ENCODE assay signal across 8 mouse cellular contexts in the genomic region with DNA sequence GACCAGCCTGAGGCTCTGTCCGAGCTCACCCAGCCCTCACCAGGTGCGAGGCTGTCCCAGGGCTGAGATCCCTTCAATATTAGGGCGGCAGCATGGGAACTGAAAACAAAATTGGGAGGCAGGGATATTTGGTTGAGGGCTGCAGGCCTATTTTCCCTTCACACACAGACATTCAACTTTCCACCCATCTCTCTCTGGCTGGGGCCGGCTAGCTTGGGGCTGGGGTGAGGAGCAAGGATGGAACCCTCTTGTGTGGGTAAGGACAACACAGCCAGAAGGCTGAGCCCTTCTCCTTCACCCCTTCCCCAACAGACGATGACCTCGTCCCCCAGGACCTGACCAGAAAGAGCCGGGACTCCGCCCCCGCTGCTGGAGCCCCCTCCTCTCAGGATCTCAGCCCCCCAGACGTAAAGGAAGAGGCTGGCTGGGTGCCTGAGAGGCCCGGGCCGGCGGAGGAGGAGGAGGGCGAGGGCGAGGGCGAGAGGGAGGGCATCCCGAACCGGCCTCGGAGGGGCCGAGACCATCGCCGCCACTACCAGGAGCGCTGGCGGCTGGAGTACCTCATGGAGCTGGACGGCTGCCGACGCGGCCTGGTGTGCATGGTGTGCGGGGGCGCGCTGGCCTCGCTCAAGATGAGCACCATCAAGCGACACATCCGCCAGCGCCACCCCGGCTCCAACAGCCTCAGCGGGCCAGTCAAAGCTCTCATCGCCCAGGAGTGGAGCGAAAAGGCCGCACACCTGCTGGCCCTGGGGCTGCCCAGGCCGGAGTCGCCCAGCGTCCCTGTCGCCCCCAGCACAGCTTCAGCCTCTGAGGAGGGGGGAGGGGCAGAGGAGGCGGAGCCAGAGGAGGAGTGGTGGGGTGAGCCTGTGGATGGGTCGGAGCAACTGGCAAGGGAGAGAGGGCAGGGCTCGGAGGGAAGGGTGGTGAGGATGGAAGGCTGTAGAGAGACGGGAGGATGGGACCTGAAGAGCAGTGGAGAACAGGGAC. TPM values are rescaled to one million over a fixed set of nuclear protein-coding genes. Genes with fewer than 3 reads are reported as not detected.
A peak's percentile ranks its signal among the peaks of the same experiment; 100 is the strongest.
DNase-seq lines count a peak whose midpoint lies in the region; ATAC-seq lines count a peak whose summit lies in the region.

No protein-coding gene starts in this region.

- H3K27me3 ChIP-seq in embryonic facial prominence, embryonic 12.5 days: no peaks in the 10 kb centered on the region
- H3K27me3 ChIP-seq in heart, embryonic 11.5 days (ENCODE audit: control insufficient read depth, insufficient read depth, low read length): no peaks in the 10 kb centered on the region
- peaks cover 8% of the 10 kb centered on the region for H3K27me3 ChIP-seq in liver, embryonic 13.5 days
- no peaks in the 10 kb centered on the region for H3K27me3 ChIP-seq in neural tube, embryonic 15.5 days (replicated peaks)

- no peaks in the 10 kb centered on the region for H3K9me3 ChIP-seq in embryonic facial prominence, embryonic 12.5 days
- H3K9me3 ChIP-seq in heart, embryonic 11.5 days (replicated peaks; ENCODE audit: control insufficient read depth, low read length): no peaks in the 10 kb centered on the region
- H3K9me3 ChIP-seq in liver, embryonic 13.5 days (replicated peaks): no peaks in the 10 kb centered on the region
- H3K9me3 ChIP-seq in neural tube, embryonic 15.5 days (replicated peaks): no peaks in the 10 kb centered on the region

- peak; percentile 11; the same call in 1 of the 2 replicates for ATAC-seq in embryonic facial prominence, embryonic 12.5 days (ENCODE audit: insufficient number of reproducible peaks, insufficient read depth, low FRiP score, low TSS enrichment)
- ATAC-seq in heart, embryonic 11.5 days (replicated peaks; ENCODE audit: insufficient number of reproducible peaks, low FRiP score, low TSS enrichment): peak; percentile 28; the same call in 1 of the 2 replicates
- no peak for ATAC-seq in liver, embryonic 13.5 days (ENCODE audit: low read depth)
- peak; percentile 39 for ATAC-seq in neural tube, embryonic 15.5 days (ENCODE audit: low FRiP score)
- ATAC-seq in erythroblast, adult 5-6 weeks (replicated peaks; ENCODE audit: low FRiP score, poor library complexity, severe bottlenecking): no peak

- peak overlapping the region; percentile 54 for H3K9ac ChIP-seq in embryonic facial prominence, embryonic 12.5 days
- peak overlapping the region; percentile 60 for H3K9ac ChIP-seq in heart, embryonic 11.5 days (ENCODE audit: low read depth, low read length)
- H3K9ac ChIP-seq in liver, embryonic 13.5 days: no peak overlapping the region; the same call in 1 of the 2 replicates
- peak overlapping the region; percentile 57 for H3K9ac ChIP-seq in neural tube, embryonic 15.5 days (replicated peaks)

- H3K4me2 ChIP-seq in embryonic facial prominence, embryonic 12.5 days (replicated peaks): peak overlapping the region; percentile 64
- H3K4me2 ChIP-seq in heart, embryonic 11.5 days: peak overlapping the region; percentile 57
- peak overlapping the region; percentile 50 for H3K4me2 ChIP-seq in liver, embryonic 13.5 days
- peak overlapping the region; percentile 85 for H3K4me2 ChIP-seq in neural tube, embryonic 15.5 days

- peak; percentile 64 for DNase-seq in layer of hippocampus, adult 11-12 months (ENCODE audit: low spot score)
- DNase-seq in layer of hippocampus, adult 9-10 months (ENCODE audit: low spot score): no peak
- DNase-seq in kidney, postnatal 25 days: peak; percentile 40 to 64
- no peak for DNase-seq in liver, embryonic 13.5 days

- peak overlapping the region; percentile 14 for H3K4me3 ChIP-seq in embryonic facial prominence, embryonic 12.5 days
- H3K4me3 ChIP-seq in heart, embryonic 11.5 days (ENCODE audit: low read depth, low read length): peak overlapping the region; percentile 21
- H3K4me3 ChIP-seq in liver, embryonic 13.5 days (replicated peaks): peak overlapping the region; percentile 23
- peak overlapping the region; percentile 43 for H3K4me3 ChIP-seq in neural tube, embryonic 15.5 days (replicated peaks)

- peaks cover 64% of the 10 kb centered on the region for H3K36me3 ChIP-seq in embryonic facial prominence, embryonic 12.5 days
- H3K36me3 ChIP-seq in heart, embryonic 11.5 days (ENCODE audit: control insufficient read depth, insufficient read depth, low read length): peaks cover 22% of the 10 kb centered on the region
- H3K36me3 ChIP-seq in liver, embryonic 13.5 days: peaks cover 61% of the 10 kb centered on the region
- H3K36me3 ChIP-seq in neural tube, embryonic 15.5 days: peaks cover 24% of the 10 kb centered on the region

- WGBS in embryonic facial prominence, embryonic 12.5 days: 11% methylated on average over 46 of the region's 48 CpGs
- WGBS in heart, embryonic 11.5 days (ENCODE audit: insufficient replicate concordance): 11% methylated on average over 45 of the region's 48 CpGs
- WGBS in liver, embryonic 13.5 days (ENCODE audit: insufficient replicate concordance): 69% methylated on average over 48 of the region's 48 CpGs
- WGBS in neural tube, embryonic 15.5 days: 6% methylated on average over 43 of the region's 48 CpGs

- peak overlapping the region; percentile 67 for H3K27ac ChIP-seq in embryonic facial prominence, embryonic 12.5 days
- peak overlapping the region; percentile 41; the same call in 1 of the 2 replicates for H3K27ac ChIP-seq in heart, embryonic 11.5 days (ENCODE audit: low read depth, low read length)
- H3K27ac ChIP-seq in liver, embryonic 13.5 days: no peak overlapping the region
- H3K27ac ChIP-seq in neural tube, embryonic 15.5 days (replicated peaks): peak overlapping the region; percentile 85

- peaks cover 65% of the 10 kb centered on the region for H3K4me1 ChIP-seq in embryonic facial prominence, embryonic 12.5 days
- H3K4me1 ChIP-seq in heart, embryonic 11.5 days (ENCODE audit: control insufficient read depth, insufficient read depth, low read length): peaks cover 64% of the 10 kb centered on the region
- peaks cover 66% of the 10 kb centered on the region for H3K4me1 ChIP-seq in liver, embryonic 13.5 days (replicated peaks)
- H3K4me1 ChIP-seq in neural tube, embryonic 15.5 days: peaks cover 68% of the 10 kb centered on the region

RNA-seq across cellular contexts. Expression of a gene that starts 4.5 kb away (rescaled TPM):
- 12.5 and 13.3 TPM in 2 replicates for polyA plus RNA-seq in embryonic facial prominence, embryonic 12.5 days (2016; fragmentation: Nextera tagmentation; extraction: Ambion mirVana)
- polyA plus RNA-seq in heart, embryonic 11.5 days (2014; fragmentation: Nextera tagmentation; extraction: Ambion mirVana): 4.6 and 4.7 TPM in 2 replicates
- polyA plus RNA-seq in liver, embryonic 13.5 days (2015; fragmentation: Nextera tagmentation; extraction: Ambion mirVana): 0.93 and 1.00 TPM in 2 replicates
- 12.8 and 16.0 TPM in 2 replicates for polyA plus RNA-seq in neural tube, embryonic 15.5 days (2015; fragmentation: Nextera tagmentation; extraction: Ambion mirVana)
- total RNA-seq in erythroblast, adult 5-6 weeks (2015; ENCODE audit: low replicate concordance): 0.21 TPM in 1 of 2 replicates, not detected in the other
- 0.34 and 0.70 TPM in 2 replicates for total RNA-seq in erythroblast, adult 5-6 weeks (2017; ENCODE audit: low replicate concordance)

RNA-seq across cellular contexts. Expression of a gene that starts 39.1 kb away (rescaled TPM):
- polyA plus RNA-seq in embryonic facial prominence, embryonic 12.5 days (2016; fragmentation: Nextera tagmentation; extraction: Ambion mirVana): 40.3 and 46.1 TPM in 2 replicates
- 11.9 and 26.6 TPM in 2 replicates for polyA plus RNA-seq in heart, embryonic 11.5 days (2014; fragmentation: Nextera tagmentation; extraction: Ambion mirVana)
- polyA plus RNA-seq in liver, embryonic 13.5 days (2015; fragmentation: Nextera tagmentation; extraction: Ambion mirVana): 3.7 and 4.7 TPM in 2 replicates
- polyA plus RNA-seq in neural tube, embryonic 15.5 days (2015; fragmentation: Nextera tagmentation; extraction: Ambion mirVana): 25.3 and 30.9 TPM in 2 replicates
- total RNA-seq in erythroblast, adult 5-6 weeks (2015; ENCODE audit: low replicate concordance): 3.3 and 7.5 TPM in 2 replicates
- total RNA-seq in erythroblast, adult 5-6 weeks (2017; ENCODE audit: low replicate concordance): 0.09 TPM in 1 of 2 replicates, not detected in the other

Comparison
In these comparisons a context has a peak if more than half of its experiments do, and no peak if none do; other contexts are left out.
1. DNase-seq: peak in layer of hippocampus, adult 11-12 months (single experiment) and kidney, postnatal 25 days (2 of 2); none in layer of hippocampus, adult 9-10 months (single experiment) and liver, embryonic 13.5 days (single experiment).
2. ATAC-seq: peak in embryonic facial prominence, embryonic 12.5 days (single experiment), heart, embryonic 11.5 days (single experiment) and neural tube, embryonic 15.5 days (single experiment); none in liver, embryonic 13.5 days (single experiment) and erythroblast, adult 5-6 weeks (single experiment).
3. Peak in every context shown above with its lines, with median percentiles within 50 percentile points of each other: H3K4me2 ChIP-seq and H3K4me3 ChIP-seq.